Mouse (Mus musculus): ENCODE measurements around the gene Kirrel3.

Gene Kirrel3

GRCm38 (mm10) chr9:34884942-34885341, 399.2 kb downstream of the Kirrel3 start:
- DNase-seq (ENCODE audit: low read depth, low spot score), result no peak

DNA sequence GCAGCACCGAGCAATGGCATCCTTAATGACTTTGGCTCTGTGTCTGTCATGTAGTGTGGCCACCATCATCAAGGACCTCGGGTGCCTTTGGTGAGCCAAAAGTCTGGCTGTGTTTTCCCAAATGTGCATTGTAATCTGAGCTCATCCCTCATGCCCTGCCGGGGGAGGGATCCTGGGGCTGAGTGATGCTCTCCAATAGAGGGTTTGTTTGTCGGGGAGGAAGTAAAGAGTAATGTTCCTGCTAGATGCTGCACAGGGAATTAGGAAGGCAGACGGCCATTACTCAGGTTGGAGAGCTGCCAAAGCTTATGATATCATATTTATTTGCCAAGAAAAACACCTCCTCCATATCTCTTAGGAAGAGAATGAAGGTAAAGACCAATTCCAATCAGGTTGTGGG, 401.1 kb downstream of the Kirrel3 start:
- DNase-seq (ENCODE audit: low read depth, low spot score), result no peak

- DNase-seq (ENCODE audit: low read depth, low spot score), result no peak
Observed at GRCm38 (mm10) chr9:34887196-34887595, 401.5 kb downstream of the Kirrel3 start.

DNA sequence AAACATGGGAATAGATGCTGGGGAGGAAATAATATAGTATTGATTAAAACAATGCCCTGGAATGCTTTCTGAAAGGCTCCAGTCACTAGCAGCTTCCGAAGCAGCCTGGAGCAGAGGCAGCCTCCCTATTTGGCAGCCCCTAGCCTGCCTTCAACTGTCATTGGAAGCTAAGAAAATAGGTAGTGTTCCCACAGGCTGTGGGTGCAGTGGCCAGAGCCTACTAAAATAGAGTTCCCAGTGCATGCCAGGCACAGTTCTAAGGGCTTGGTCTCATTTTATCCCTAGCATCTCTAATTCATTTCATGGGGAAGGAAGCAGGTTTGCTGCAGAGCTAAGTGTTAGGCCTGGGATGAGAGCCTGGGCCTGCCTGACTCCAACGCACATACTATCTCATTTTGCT, 402.6 kb downstream of the Kirrel3 start:
- no peak for DNase-seq (ENCODE audit: low read depth, low spot score)

GRCm38 (mm10) chr9:34901216-34901615, 415.5 kb downstream of the Kirrel3 start:
- DNase-seq (ENCODE audit: low read depth, low spot score), result no peak

GRCm38 (mm10) chr9:34901888-34902287, 416.2 kb downstream of the Kirrel3 start:
- DNase-seq (ENCODE audit: low read depth, low spot score), result no peak

DNA sequence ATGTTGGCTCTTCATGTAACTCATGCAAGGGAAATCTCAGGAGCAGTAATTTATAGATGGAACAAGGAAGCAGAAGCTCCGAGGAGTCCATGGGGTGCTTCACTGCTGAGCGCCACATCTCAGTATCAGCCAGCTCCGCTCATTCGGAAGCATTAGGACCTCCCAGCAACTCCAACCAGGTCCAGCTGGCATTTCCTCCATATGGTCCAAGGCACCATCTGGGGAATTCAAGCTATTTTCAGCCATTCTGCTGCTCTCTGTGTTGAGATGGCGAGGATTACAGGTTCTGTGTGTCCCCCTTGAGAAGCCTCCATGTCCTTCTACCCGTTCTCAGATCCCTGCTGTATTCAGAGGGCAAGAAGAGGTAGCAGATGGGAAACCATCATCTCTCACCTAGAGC, 419.5 kb downstream of the Kirrel3 start:
- DNase-seq (ENCODE audit: low read depth, low spot score), result no peak

DNA sequence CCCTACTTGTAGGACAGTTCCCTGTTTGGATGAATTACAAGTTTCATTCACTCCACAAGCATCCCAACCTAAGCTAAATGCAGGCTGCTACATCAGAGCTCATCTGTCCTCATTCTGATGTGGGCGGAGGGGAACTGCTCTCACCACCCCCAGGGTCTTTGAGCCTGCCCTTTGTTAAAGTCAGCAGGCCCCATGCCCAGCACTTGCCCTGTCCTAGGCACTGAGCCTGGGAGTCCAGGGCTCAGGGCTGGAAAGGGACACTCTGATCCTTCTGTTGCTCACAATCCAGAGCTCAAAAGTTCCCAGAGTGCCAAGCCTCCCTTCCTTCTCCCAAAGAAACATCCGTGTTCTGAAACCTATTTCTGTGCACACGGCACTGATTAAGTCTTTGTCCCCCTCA, 422.3 kb downstream of the Kirrel3 start:
- no peak for DNase-seq (ENCODE audit: low read depth, low spot score)

DNA sequence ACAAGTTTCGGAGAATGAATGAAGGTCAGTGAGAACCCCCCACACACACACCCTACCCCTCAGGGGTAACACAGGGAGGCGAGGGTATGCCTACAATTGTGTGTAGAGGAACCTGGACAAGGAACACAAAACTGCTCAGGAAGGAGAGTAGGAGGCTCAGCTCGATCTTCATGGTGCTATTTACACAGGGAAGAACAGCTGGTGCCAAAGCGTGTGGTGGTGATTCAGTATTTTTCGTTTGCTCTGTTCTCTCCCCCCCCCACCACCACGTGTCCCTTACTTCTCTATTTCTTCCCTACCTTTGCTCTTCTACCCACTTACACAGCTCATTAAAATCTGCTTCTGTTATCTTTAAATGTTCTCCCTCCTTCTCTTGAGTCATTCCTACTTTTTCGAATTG, 426.1 kb downstream of the Kirrel3 start:
- no peak for DNase-seq (ENCODE audit: low read depth, low spot score)

GRCm38 (mm10) chr9:34912273-34912972, 426.7 kb downstream of the Kirrel3 start:
- no peak for DNase-seq (ENCODE audit: low read depth, low spot score)

DNA sequence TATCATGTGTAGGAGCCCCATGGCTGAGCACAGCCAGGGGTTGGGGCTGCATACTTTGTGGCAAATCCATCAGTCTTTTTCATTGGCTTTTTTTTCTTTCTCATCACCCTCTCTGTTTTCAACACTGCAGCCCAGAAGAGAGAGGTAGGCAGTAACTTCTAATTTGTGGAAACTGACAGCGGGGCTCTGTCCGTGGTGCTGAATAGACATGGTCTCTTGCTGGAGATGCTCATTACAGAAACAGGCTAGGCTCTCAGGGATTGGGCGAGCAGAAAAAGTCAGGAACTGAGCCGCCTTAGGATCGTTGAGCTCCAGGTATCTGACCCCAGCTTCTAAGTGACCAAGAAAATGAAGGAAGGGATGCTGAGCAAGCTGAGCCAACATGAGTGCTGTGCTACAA, 427.3 kb downstream of the Kirrel3 start:
- DNase-seq (ENCODE audit: low read depth, low spot score), result peak; percentile 70

- DNase-seq (ENCODE audit: low read depth, low spot score), result no peak
Observed at GRCm38 (mm10) chr9:34918976-34919375, 433.3 kb downstream of the Kirrel3 start.

DNA sequence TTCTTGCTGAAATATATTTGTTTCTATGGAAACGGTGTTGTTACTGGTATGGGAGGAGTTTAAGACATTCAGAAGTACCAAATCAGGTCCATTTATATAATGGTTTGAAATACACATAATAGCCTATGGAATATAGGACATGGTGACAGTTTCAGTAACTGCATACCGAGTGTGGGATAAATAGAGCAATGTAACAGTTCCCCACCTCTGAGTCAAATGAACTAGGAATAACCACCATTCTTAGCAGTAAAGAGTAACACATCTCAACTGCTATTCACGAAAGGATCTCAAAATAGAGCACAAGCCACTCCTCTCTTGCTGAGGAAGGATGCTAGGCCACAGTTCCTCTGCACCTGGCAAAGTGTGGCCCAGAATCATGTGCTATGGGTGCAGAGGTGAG, 434.4 kb downstream of the Kirrel3 start:
- DNase-seq (ENCODE audit: low read depth, low spot score), result no peak

DNA sequence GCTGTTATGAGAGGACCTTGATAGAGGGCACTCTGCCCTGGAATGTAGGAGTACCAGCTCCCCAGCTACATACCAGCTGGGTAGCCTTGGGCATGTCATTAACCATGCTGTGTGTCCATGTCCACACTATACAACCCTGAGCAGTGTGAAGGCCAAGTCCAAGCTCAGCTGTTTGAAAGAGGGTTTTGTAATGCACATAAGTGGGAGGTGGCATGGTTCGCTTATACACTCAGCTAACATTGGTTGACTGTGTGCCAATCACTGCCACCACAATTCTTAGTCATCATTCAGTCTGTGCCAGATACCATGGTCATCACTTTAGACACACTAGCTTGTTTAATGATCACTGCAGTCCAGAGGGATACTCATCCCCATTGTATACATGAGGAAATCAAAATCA, 436.2 kb downstream of the Kirrel3 start:
- DNase-seq (ENCODE audit: low read depth, low spot score), result no peak

GRCm38 (mm10) chr9:34922716-34923115, 437.0 kb downstream of the Kirrel3 start:
- no peak for DNase-seq (ENCODE audit: low read depth, low spot score)

GRCm38 (mm10) chr9:34923134-34923931, 437.6 kb downstream of the Kirrel3 start:
- DNase-seq (ENCODE audit: low read depth, low spot score), result no peak

DNA sequence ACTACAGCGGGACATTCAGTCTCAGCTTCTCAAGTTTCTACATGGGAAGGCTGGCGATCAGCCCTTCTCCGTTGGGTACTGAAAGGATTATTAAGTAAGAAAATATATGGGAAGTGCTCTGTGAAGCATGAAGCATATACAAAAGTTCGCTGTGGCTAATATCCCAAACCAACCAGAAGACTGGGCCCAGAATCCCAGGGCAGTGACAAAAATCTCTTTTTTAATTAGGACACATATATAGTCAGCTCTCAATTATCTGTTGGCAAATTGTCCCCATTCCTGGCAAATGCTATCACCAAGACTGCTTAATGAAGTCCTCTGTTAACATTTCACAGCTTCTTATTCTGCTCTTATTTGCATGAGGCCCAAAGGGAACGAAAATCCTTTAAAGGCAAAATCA, 439.9 kb downstream of the Kirrel3 start:
- DNase-seq (ENCODE audit: low read depth, low spot score), result no peak

- no peak for DNase-seq (ENCODE audit: low read depth, low spot score)
Observed at GRCm38 (mm10) chr9:34930371-34930770, 444.7 kb downstream of the Kirrel3 start.

DNA sequence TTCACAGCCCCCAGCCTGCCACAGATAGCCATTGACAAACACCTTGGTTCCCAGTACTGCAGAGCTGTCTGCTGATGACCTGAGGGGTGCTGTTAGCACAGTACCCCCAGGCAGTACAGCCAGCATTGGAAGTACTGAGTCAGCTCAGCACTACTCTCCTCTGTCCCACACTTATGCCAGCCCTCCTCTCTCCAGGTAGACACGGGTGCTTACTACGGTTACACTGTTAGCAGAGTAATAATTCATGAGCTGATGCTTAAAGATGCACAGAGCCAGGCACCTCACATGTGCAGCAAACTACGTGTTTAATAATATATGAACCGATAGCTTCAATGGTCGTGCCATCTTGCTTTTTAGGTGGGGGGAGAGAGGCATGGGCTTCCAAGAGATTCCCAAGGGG, 452.4 kb downstream of the Kirrel3 start:
- no peak for DNase-seq (ENCODE audit: low read depth, low spot score)

DNA sequence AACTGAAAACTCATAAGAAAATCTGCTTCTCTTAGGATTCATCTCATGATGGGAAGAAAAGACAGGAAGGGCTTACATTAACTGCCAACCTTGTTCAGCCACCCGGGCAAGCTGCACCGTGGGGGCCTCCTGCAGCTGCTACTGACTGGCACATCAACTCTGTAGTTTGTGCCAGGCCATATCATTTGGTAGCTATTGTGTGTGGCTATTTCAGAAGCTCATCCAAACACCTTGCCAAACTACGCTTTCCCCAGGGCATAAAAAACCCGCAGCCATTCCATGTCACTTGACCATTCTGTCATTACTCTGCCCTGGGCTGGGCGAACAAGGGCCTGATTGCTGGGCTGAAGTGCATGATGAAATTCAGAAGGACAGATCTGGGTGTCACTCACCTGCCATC, 453.9 kb downstream of the Kirrel3 start:
- no peak for DNase-seq (ENCODE audit: low read depth, low spot score)

DNA sequence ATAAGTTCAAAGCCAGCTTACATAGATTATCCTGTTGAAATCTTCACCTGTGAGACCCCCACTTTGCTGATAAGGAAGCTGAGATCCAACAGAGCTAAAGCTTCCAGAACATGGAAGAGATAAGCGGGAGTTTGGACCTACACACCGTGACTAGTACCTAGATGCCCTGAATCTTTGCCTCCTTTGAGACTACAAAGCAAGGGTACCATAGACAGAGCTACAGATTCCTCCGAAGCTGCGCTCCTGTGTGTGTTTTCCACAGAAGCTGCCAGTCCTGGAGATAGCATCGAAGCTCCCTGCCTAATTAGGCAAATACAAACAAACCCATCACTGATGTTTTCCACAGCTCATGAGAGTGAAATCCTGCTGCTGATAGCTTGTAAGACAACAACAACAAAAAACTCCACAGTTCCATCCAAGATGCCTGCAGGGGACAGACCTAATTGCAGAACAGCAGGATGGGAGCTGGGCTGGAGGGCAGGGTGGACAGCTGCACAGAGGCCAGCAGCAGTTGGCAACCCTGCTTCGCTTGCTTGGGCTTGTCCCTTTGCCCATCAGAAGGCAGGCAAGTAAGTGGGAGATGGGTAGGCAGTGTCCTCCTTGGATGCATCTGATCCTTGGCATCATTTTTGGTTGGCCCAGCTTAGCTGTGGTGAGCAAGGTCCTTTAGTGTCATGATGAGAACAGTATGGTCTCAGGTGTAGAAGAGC, 456.6 kb downstream of the Kirrel3 start:
- no peak for DNase-seq (ENCODE audit: low read depth, low spot score)

- no peak for DNase-seq (ENCODE audit: low read depth, low spot score)
Observed at GRCm38 (mm10) chr9:34942996-34943395, 457.3 kb downstream of the Kirrel3 start.

DNA sequence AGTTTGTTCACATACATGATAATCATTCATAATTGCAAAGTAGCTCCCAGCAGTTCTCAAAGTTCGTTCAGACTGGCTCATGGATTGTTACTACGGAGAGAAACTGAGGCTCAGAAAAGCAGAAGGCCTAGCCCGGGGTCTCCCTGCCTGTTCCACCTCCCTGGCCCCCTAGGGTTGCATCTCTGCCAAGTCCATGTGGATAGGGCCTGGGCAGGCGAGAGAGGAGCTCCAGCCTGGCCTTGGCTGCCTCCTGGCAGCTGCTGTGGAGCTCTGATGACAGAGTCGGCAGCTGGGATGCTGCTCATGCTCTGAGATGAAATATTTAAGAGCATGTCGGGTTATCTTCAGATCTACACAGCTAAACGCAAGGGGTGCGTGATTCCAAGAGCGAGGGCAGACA, 459.6 kb downstream of the Kirrel3 start:
- no peak for DNase-seq (ENCODE audit: low read depth, low spot score)

Data from ES-CJ7 (cell line).